Mouse (Mus musculus) liver, postnatal 0 days (tissue): ENCODE results near the gene Ldhal6b.

Experiments used
- CTCF ChIP-seq: sonication (generic); IDR thresholded peaks from 2 replicates; pipeline ENCODE4 v1.5.1; 2016; ENCODE audit warnings: antibody characterized with exemption, low read depth
- EP300 ChIP-seq: IDR thresholded peaks from 2 replicates; pipeline ENCODE4 v1.6.1; 2016; ENCODE audit warnings: antibody characterized with exemption, low read depth, mild to moderate bottlenecking

- TF ChIP-seq CTCF (no peak), EP300 (no peak)
Measured at GRCm38 (mm10) chr17:5466736-5467135, 48.2 kb upstream of the Ldhal6b start.
